Mouse (Mus musculus) bone marrow macrophage, adult 2 months (primary cell): ENCODE results near the gene Cadm2.

Source experiments
- CTCF ChIP-seq: IDR thresholded peaks from 2 replicates; pipeline ENCODE4 v1.5.1; 2012; ENCODE audit warnings: low read depth, mild to moderate bottlenecking, low read length, moderate library complexity
- POLR2A ChIP-seq: IDR thresholded peaks from 2 replicates; pipeline ENCODE4 v1.6.1; 2012; ENCODE audit warnings: mild to moderate bottlenecking, low read depth, low read length, borderline replicate concordance

- TF ChIP-seq CTCF: no peak
- TF ChIP-seq POLR2A: no peak
These were observed 1.3 kb downstream of the Cadm2 start for GRCm38 (mm10) chr16:67619416-67619815.
